Mouse (Mus musculus): ENCODE measurements around the gene Slc5a5.

DNA sequence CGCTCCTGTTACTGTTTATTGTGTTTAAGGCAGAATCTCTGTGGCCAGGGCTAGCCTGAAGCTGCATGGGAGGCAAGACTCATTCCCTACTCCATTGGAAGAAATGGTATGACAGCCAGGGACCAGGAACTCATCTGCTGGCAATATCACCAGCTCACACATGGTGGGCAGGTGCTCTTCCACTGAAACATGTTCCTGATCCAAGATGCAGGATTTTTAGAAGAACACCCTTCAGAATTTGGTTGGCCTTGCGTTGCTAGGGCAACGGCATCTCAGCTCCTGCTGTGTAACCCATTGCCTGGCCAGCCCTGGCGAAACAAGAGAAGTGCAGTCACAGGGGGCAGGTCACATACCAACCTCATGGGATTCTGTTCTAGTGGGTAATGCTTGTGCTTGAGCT is 13.1 kb downstream of the Slc5a5 start:
- TF ChIP-seq CTCF (IDR thresholded peaks at IDR 0.05; ENCODE audit: low read depth) (no peak), EP300 (IDR thresholded peaks at IDR 0.05; ENCODE audit: low read depth) (no peak)

Measured in liver, embryonic 14.5 days (tissue).